Mouse (Mus musculus) hindbrain, embryonic 15.5 days (tissue): ENCODE measurements around the gene Slc7a14. TPM values are rescaled to one million over a fixed set of nuclear protein-coding genes. Genes with fewer than 3 reads are reported as not detected.
A peak's percentile ranks its signal among the peaks of the same experiment; 100 is the strongest.

Experiments
- ATAC-seq: fragments of 200-750 bp; cut with Nextera tagmentation; 2 replicates; pipeline ENCODE4 v1.8.0; 2017; ENCODE audit warnings: low read depth, moderate number of reproducible peaks, moderate TSS enrichment; ENCODE audit not compliant: low FRiP score
- H3K27ac ChIP-seq: fragments of 300-500 bp; sonication (generic); replicated peaks from 2 replicates; pipeline ENCODE4 v1.5.1; 2015; ENCODE audit warnings: mild to moderate bottlenecking, inconsistent platforms
- H3K27me3 ChIP-seq: fragments of 300-500 bp; sonication (generic); 2 replicates; pipeline ENCODE4 v1.6.1; 2015; ENCODE audit warnings: control low read depth, inconsistent platforms
- H3K36me3 ChIP-seq: fragments of 300-500 bp; sonication (generic); 2 replicates; pipeline ENCODE4 v1.6.1; 2015; ENCODE audit warnings: control low read depth, inconsistent platforms
- H3K4me1 ChIP-seq: fragments of 300-500 bp; sonication (generic); replicated peaks from 2 replicates; pipeline ENCODE4 v1.6.1; 2015; ENCODE audit warnings: control low read depth, inconsistent platforms
- H3K4me2 ChIP-seq: fragments of 300-500 bp; sonication (generic); 2 replicates; pipeline ENCODE4 v1.6.1; 2015; ENCODE audit warnings: moderate library complexity, mild to moderate bottlenecking, inconsistent platforms
- H3K4me3 ChIP-seq: fragments of 300-500 bp; sonication (generic); 2 replicates; pipeline ENCODE4 v1.5.1; 2015; ENCODE audit warnings: mild to moderate bottlenecking, inconsistent platforms
- H3K9ac ChIP-seq: fragments of 300-500 bp; sonication (generic); 2 replicates; pipeline ENCODE4 v1.6.1; 2015; ENCODE audit warnings: inconsistent platforms
- H3K9me3 ChIP-seq: fragments of 300-500 bp; sonication (generic); 2 replicates; pipeline ENCODE4 v1.6.1; 2016; ENCODE audit warnings: control low read depth, inconsistent platforms
- WGBS: fragments of 180-500 bp; shearing (Covaris S2); methylation state at CpG from one replicate; pipeline ENCODE4 v1.1.7; 2015; 5-methylcytosine and 5-hydroxymethylcytosine counted together
- polyA plus RNA-seq: library from polyadenylated mRNA; unstranded; fragments of >200 nt; fragmentation: Nextera tagmentation; extraction: Ambion mirVana; gene quantifications from 2 replicates; pipeline ENCODE4 v1.2.1, GENCODE M21; 2015

The Slc7a14 gene
- polyA plus RNA-seq, 1 experiment from 2014 or later: 6.8 TPM

- Histone ChIP-seq H3K4me3 (no peak overlapping the region), H3K27ac (no peak overlapping the region), H3K27me3 (no peaks in the 10 kb centered on the region), H3K9ac (no peak overlapping the region), H3K4me1 (no peaks in the 10 kb centered on the region), H3K4me2 (no peak overlapping the region), H3K9me3 (no peaks in the 10 kb centered on the region), H3K36me3 (peaks cover 23% of the 10 kb centered on the region)
- WGBS: 31% methylated on average over 2 of the region's 2 CpGs
- ATAC-seq: no peak
These were observed 81.7 kb downstream of the Slc7a14 start for GRCm38 (mm10) chr3:31228487-31228886.

- ATAC-seq: no peak
- H3K4me1 ChIP-seq: no peaks in the 10 kb centered on the region
- H3K4me3 ChIP-seq: no peak overlapping the region
- no peak overlapping the region for H3K27ac ChIP-seq
- no peaks in the 10 kb centered on the region for H3K27me3 ChIP-seq
- no peak overlapping the region for H3K4me2 ChIP-seq
- no peaks in the 10 kb centered on the region for H3K9me3 ChIP-seq
- 95% methylated on average over 17 of the region's 17 CpGs for WGBS
- no peak overlapping the region for H3K9ac ChIP-seq
- peaks cover 31% of the 10 kb centered on the region for H3K36me3 ChIP-seq
These were observed 86.6 kb downstream of the Slc7a14 start for GRCm38 (mm10) chr3:31223551-31223950.

DNA sequence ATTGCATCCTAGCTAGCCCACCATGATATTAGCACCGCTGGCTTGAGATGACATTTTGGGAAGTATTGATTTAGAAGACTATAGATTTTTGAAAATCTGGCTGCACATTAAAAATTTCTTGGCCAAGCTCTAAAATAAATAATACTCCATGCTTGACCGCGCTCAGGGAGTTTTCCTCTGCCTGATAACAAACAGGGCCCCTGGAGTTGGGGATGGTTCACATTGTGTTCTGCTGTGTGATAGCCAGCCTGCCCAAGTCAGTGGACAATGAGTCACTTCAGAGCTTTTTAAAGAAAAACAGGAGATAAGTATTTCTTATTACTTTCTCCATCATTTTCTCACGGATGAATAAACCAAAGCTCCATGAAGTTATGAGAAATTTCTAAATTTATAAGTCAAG lies 90.1 kb downstream of the Slc7a14 start:
- 86% methylated on average over 4 of the region's 4 CpGs for WGBS
- ATAC-seq: no peak

DNA sequence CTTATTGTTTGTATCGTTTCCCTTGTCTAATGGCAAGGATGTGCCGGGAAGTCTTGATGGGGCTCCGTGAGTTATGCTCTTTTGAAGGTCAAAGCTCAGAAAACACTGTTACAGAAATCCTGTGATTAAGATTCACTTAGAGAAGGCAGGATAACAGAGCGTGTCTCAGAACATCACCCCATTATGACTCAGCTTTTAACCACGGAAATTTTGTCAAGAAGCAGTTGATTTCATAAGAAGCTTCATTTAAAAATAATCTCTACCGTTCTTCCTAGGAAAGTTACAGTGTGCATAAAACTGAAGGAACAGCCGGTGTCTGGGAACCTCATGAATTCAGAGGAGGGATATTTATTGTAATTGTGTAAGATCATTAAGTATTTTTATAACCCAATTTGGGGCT lies 90.7 kb downstream of the Slc7a14 start:
- WGBS: 87% methylated on average over 7 of the region's 7 CpGs
- H3K4me3 ChIP-seq: no peak overlapping the region

More for the DNA sequence above, 90.1 kb downstream of the Slc7a14 start:
- Histone ChIP-seq H3K9ac (no peak overlapping the region), H3K4me3 (no peak overlapping the region), H3K4me2 (no peak overlapping the region), H3K9me3 (no peaks in the 10 kb centered on the region), H3K36me3 (peaks cover 17% of the 10 kb centered on the region), H3K27me3 (no peaks in the 10 kb centered on the region), H3K27ac (no peak overlapping the region), H3K4me1 (no peaks in the 10 kb centered on the region)

GRCm38 (mm10) chr3:31217523-31217922 lies 92.7 kb downstream of the Slc7a14 start:
- Histone ChIP-seq H3K4me3 (no peak overlapping the region), H3K27me3 (no peaks in the 10 kb centered on the region), H3K4me2 (no peak overlapping the region), H3K9me3 (no peaks in the 10 kb centered on the region), H3K36me3 (no peaks in the 10 kb centered on the region), H3K4me1 (no peaks in the 10 kb centered on the region), H3K27ac (no peak overlapping the region), H3K9ac (no peak overlapping the region)
- 73% methylated on average over 10 of the region's 10 CpGs for WGBS
- no peak for ATAC-seq

More for the DNA sequence above, 90.7 kb downstream of the Slc7a14 start:
- ATAC-seq: no peak
- no peaks in the 10 kb centered on the region for H3K4me1 ChIP-seq
- H3K36me3 ChIP-seq: peaks cover 17% of the 10 kb centered on the region
- no peak overlapping the region for H3K9ac ChIP-seq
- no peaks in the 10 kb centered on the region for H3K9me3 ChIP-seq
- no peak overlapping the region for H3K27ac ChIP-seq
- H3K27me3 ChIP-seq: no peaks in the 10 kb centered on the region
- H3K4me2 ChIP-seq: no peak overlapping the region

GRCm38 (mm10) chr3:31213802-31214201 lies 96.4 kb downstream of the Slc7a14 start:
- 14% methylated on average over 3 of the region's 3 CpGs for WGBS
- no peaks in the 10 kb centered on the region for H3K36me3 ChIP-seq
- H3K4me3 ChIP-seq: no peak overlapping the region
- no peaks in the 10 kb centered on the region for H3K4me1 ChIP-seq
- H3K9ac ChIP-seq: no peak overlapping the region
- peak overlapping the region; percentile 14 for H3K27ac ChIP-seq
- no peak overlapping the region for H3K4me2 ChIP-seq
- ATAC-seq: peak; percentile 40; the same call in 1 of the 2 replicates
- no peaks in the 10 kb centered on the region for H3K27me3 ChIP-seq
- no peaks in the 10 kb centered on the region for H3K9me3 ChIP-seq

DNA sequence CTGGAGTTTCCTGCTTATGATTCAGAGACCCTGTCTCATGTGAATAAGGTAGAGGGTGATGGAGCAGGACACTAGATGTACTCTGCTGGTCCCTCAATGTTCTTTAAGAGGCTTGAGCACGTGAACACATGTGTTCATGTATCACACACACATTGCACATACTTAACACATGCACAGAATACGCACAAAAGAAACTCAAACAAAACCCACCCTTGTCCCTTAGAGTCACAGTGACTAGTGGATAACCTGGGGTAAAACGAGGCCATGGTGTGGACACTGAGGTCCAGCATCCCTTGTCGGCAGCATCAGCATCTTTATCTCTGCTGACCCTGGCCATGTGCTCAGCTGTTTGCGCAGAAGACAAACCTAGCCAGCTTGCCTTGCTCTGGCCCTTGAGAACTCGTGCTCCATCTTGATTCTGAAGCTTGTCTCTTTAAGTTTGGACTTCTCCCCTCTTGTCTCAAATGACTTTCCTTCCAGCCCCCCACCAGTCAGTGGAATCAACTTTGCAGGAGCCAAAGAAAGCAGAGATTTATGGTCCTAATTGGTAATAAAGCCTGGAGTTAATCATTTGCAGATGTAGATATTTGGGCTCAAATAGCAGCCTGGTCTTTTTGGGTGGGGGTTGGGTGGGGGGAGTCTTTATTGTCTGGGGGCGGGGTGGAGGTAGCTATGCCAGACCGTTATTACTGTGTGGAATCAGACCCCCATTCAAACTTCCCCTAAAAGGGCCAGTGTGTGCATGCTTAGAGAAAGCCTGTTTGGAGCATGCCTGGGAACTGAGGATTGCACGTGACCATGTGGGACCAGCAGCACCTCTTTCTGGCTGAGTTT lies 97.8 kb downstream of the Slc7a14 start:
- Histone ChIP-seq H3K27ac (no peak overlapping the region; the same call in 1 of the 2 replicates), H3K4me1 (no peaks in the 10 kb centered on the region), H3K4me3 (no peak overlapping the region), H3K4me2 (no peak overlapping the region), H3K36me3 (peaks cover 5% of the 10 kb centered on the region; the same call in 1 of the 2 replicates), H3K9ac (no peak overlapping the region), H3K27me3 (no peaks in the 10 kb centered on the region), H3K9me3 (no peaks in the 10 kb centered on the region)
- no peak for ATAC-seq
- WGBS: 44% methylated on average over 9 of the region's 9 CpGs

GRCm38 (mm10) chr3:31209001-31209400 lies 101.2 kb downstream of the Slc7a14 start:
- Histone ChIP-seq H3K27ac (no peak overlapping the region), H3K4me1 (no peaks in the 10 kb centered on the region), H3K27me3 (no peaks in the 10 kb centered on the region), H3K36me3 (peaks cover 5% of the 10 kb centered on the region; the same call in 1 of the 2 replicates), H3K9ac (no peak overlapping the region), H3K4me2 (peak overlapping the region; percentile 27), H3K4me3 (no peak overlapping the region), H3K9me3 (no peaks in the 10 kb centered on the region)
- 11% methylated on average over 19 of the region's 19 CpGs for WGBS
- 0 out of 2 replicates have a peak, but pooled peaks have one; percentile 17 for ATAC-seq

DNA sequence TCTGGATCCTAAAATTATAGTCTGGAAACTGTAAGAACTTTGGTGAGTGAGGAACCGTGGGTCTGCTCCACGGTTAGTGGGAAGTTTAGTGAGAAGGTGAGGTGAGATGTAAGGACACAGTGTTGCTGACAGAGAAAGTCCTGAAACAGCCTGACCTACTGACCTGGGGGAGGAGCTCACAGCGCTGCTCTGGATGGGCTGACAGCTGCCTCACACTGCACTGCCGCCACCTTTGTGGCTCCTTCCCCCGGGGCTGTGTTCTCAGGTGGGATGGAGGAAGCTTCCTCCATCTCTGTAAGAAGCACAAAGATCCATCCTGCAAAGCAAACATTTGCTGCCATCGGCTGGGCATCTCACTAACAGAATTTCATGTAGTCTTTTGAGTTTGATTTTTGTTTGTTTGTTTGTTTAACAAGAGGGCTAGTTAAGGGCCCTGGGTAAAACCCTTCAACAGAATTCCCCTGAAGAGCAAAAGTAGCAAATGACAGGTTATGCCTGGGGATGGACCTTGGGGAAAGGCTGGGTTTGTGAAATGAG lies 101.7 kb downstream of the Slc7a14 start:
- no peaks in the 10 kb centered on the region for H3K9me3 ChIP-seq
- no peaks in the 10 kb centered on the region for H3K27me3 ChIP-seq
- no peak overlapping the region for H3K4me2 ChIP-seq
- H3K4me1 ChIP-seq: no peaks in the 10 kb centered on the region
- no peak overlapping the region for H3K27ac ChIP-seq
- 21% methylated on average over 6 of the region's 6 CpGs for WGBS
- no peak overlapping the region for H3K9ac ChIP-seq
- peaks cover 5% of the 10 kb centered on the region; the same call in 1 of the 2 replicates for H3K36me3 ChIP-seq
- no peak for ATAC-seq
- H3K4me3 ChIP-seq: no peak overlapping the region

DNA sequence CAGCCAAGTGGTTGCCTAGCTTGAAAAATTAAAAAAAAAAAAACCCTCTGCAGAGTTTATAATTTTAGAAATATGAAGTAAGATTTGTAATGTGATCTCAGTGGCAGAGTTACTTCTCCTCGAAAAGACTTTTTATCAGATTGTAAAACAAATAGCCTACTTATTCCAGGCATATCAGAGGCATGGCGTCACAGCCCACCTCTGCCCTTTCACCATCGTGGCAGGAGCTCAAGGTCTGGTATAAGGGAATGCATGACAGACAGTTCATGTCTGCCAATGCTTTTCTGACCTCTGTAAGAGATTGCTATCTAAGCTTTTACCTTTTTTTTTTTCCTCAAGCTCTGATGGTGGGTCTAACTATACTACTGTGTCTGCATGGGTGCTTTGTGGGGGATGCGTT lies 102.1 kb downstream of the Slc7a14 start:
- H3K4me2 ChIP-seq: no peak overlapping the region
- H3K27ac ChIP-seq: no peak overlapping the region
- H3K27me3 ChIP-seq: no peaks in the 10 kb centered on the region
- peaks cover 5% of the 10 kb centered on the region; the same call in 1 of the 2 replicates for H3K36me3 ChIP-seq
- WGBS: 73% methylated on average over 4 of the region's 4 CpGs
- no peak for ATAC-seq
- no peak overlapping the region for H3K9ac ChIP-seq
- H3K4me1 ChIP-seq: no peaks in the 10 kb centered on the region
- no peaks in the 10 kb centered on the region for H3K9me3 ChIP-seq
- no peak overlapping the region for H3K4me3 ChIP-seq

DNA sequence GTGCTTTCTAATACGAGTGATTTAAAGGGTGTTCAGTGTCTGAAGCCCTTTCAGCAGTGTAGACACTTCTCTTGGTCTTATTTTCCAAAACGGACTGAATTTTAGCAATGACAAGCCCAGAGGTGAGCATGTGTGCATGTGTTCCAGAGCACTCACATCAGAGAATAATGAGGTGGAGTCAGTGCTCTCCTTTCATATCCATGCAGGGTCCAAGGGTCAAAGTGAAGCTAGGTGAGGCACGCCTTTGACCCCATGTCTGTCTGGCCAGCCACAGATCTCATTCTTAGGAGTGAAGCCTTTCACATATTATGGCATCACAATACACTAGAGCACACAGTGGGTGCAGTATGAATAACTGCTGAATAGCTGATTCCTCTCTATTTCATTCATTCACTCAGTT lies 105.0 kb downstream of the Slc7a14 start:
- Histone ChIP-seq H3K9ac (no peak overlapping the region), H3K27ac (no peak overlapping the region), H3K4me2 (no peak overlapping the region), H3K9me3 (no peaks in the 10 kb centered on the region), H3K4me1 (no peaks in the 10 kb centered on the region), H3K27me3 (no peaks in the 10 kb centered on the region), H3K4me3 (no peak overlapping the region), H3K36me3 (peaks cover 5% of the 10 kb centered on the region; the same call in 1 of the 2 replicates)
- 82% methylated on average over 3 of the region's 3 CpGs for WGBS
- no peak for ATAC-seq

DNA sequence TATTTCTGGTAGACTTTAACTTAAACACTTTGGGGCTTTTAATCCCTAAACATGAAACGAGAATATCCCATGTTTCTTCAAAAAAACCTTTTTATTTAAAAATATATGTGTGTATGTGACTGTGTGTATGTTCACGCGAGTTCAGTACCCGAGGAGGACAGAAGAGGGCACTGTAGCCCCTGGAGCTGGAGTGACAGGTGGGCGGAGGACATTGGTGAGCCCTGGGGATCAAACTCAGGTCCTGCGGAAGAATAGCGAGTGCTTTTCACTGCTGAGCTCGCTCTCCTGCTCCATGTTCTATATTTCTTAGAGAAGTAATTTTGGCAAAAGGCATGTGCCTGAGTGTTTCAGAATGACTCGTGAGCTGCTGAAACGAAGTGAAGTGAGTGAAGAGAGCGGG lies 106.2 kb downstream of the Slc7a14 start:
- no peak overlapping the region for H3K9ac ChIP-seq
- no peak overlapping the region for H3K27ac ChIP-seq
- no peaks in the 10 kb centered on the region for H3K27me3 ChIP-seq
- no peaks in the 10 kb centered on the region for H3K9me3 ChIP-seq
- H3K4me1 ChIP-seq: no peaks in the 10 kb centered on the region
- no peak overlapping the region for H3K4me3 ChIP-seq
- no peak overlapping the region for H3K4me2 ChIP-seq
- WGBS: 94% methylated on average over 11 of the region's 11 CpGs
- no peak for ATAC-seq
- peaks cover 5% of the 10 kb centered on the region; the same call in 1 of the 2 replicates for H3K36me3 ChIP-seq
